Mouse (Mus musculus) frontal cortex, postnatal 25 days (tissue): ENCODE data around the gene Nnmt.

Experiments
- DNase-seq, 2 experiments: peaks; one replicate each; pipeline ENCODE4 v3.0.0; 2022; ENCODE audit warnings: low spot score in 2 of 2

Nnmt gene

GRCm38 (mm10) chr9:48604939-48605598, at the start of gene Nnmt:
Gene Nnmt (minus strand): TSS chr9:48605153.
- DNase-seq = no peak

DNA sequence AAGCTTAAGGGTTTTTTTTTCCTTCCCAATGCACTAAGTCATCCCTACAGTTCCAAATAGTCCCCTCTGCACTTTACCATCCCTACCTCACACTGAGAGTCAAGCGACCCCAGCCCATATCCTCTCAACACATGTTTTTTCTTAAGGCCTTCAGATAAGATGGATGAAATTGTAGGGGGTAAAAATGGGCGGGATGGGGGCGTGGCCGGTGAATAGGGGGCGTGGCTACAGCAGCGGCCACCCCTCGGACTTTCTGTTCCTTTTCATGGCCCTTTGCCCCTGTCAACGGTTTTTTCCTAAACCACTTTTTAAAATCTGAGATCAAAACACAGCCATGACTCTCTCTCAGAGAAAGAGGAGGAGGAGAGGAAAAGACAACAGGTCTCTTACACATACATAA, 49.8 kb upstream of the Nnmt start:
- DNase-seq = no peak

GRCm38 (mm10) chr9:48653399-48654070, 48.6 kb upstream of the Nnmt start:
- no peak for DNase-seq

DNA sequence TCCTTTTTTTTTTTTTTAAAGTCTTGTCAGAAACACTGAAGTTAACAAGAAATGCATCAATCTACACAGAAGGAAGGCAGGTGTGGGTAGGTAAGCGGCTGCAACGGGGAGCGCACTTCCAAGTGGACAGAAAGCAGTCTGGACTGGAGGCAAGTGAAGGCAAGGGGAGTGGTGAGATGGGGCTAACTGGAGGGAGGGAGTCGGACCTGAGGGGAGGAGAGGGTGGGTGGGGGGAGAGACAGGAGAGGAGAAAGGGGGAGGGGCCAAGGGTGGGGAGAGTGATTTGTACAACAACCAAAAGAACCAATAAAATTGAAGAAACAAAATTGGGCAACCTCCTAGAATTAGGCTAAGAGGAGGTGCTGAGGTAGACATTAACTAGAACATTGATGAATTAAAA, 47.1 kb upstream of the Nnmt start:
- no peak for DNase-seq

DNA sequence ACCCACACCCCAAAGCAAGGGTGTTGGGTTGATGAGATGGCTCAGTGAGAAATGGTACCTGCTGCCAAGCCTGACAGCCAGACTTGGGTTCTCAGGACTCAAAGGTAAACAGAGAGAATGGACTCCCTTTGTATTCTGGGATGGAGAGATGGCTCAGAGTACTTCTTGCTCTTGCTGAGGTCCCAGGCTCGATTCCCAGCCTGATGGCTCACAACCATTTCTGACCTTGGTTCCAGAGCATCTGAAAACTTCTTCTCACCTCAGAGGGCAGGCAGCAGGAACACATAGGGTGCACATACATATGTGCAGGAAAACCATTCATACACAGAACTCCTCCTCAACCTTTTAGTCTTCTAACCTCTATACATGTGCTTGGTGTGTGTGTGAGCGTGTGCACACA, 45.9 kb upstream of the Nnmt start:
- no peak for DNase-seq

GRCm38 (mm10) chr9:48649851-48650685, 45.1 kb upstream of the Nnmt start:
- no peak for DNase-seq

- no peak for DNase-seq
Measured at GRCm38 (mm10) chr9:48649098-48649766, 44.3 kb upstream of the Nnmt start.

DNA sequence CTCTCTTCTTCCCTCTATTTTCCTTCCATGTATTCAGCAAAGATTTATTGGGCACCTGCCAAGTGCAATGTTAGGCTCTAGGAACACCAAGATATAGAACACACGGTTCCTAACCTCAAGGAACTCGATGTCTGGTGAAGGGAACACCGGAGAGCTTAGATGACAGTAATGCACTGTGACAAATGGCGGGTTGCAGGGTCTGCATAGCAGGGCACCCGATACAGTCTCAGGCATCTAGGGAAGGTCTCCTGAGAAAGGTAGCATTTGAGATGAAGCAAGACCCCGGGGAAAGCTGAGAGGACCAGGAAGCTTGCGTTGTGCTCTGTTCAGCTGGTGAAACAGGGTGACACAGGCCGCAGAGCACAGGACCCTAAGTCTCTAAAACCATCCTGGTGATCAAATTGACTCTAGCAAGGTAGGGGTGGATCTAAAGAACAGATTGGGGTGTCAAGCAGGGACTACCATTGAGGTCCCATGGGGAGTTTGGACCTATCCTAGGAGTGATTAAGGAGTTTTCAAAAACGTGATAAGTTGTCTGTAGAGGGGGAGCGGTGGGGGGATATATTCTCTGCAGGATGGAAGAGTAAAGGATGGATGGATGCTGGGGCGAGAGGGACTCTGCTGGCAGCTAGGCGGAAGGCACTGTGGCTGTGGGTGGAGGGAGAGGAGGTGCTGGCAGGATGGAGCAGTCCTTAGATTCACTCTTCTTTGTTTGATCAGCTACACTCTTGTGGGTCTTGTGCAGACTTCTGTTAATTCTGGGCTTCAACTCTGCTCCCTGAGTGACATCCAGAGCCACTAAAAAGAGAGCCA, 43.5 kb upstream of the Nnmt start:
- no peak for DNase-seq

DNA sequence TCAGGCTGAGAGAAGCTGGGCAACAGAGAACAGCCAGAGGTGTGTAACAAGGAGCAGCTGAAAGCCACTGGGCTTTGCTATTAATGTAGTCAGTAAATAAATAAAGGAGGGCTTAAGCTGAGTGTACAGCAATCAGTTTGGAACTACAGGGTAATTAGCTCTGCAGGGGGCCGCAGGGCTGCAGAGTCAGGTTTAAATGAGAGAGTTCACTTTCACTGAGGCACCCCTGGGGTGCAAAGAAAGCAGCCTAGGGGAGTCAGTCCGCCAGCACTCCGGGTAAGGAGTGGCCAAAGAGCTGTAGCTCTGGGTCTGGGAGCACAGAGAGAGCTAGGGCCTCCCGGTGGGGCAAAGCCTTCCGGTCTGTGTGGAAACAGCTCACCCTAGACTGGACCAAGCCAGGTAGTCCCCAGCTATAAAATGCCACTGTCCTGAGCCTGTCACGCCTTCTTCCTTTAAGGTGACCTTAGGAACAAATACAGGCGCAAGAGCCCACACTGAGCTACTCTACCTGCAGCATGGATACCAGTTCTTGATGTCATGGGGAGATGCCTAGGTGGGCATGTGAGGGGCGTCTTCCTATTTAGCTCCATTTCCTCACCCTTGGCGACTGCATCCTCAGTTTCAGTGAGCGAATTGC, 42.8 kb upstream of the Nnmt start:
- no peak for DNase-seq

DNA sequence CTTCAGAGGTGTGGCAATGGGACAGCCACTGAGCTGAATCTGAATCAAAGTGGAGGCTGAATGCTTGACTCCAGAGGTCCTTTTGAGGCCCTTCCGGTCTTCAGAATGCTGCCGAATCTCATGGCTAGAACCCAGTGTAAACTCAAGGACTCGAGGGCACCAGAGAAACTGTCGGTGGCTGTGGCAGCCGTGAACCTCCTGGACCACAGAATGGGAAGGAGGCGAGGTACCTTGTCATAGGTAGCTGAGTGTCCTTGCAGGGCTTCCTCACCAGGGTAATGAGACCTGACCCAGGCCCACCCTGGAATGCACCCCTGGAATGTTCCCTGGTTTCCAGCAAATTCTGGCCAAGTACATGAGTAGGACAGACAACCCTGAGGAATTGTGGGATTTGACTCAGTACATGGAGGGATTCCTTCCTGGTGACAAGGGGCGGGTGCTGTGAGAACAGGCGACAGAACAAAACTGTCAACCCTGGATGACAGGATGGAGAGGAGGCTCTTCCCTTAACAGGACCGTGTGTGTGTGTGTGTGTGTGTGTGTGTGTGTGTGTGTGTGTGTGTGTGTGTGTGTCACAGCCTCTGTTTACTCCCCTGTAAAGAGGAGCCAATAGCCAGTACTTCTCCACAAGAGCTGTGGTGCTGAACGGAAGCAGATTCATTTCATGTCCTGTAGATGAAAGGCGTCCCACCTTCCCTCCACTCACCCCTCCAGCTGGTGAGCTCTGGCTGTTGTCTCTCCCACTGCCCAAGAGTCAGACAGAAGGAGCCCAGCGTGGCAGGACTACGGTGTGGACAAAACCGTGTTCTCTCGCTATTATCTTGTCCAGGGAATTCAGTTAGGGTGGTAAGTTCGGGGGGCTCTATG, 42.1 kb upstream of the Nnmt start:
- no peak for DNase-seq

DNA sequence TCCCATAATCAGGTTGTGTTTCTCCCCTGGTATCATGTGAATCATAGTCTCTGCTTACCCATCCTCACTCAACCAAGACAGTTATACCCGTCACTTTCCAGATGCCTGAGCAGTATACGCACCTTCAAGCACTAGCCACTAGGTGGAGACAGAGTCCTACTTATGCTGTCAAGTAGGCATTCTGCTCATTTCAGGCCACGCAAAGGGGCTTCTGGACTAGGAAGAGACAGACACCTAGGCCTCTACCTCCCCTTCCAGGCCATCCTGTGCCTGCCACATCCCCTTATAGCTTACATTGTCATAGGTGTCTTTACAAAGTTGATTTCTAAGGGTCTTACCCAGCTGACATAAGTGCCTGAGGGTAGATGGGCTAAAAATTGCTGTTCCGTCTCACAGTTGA, 41.3 kb upstream of the Nnmt start:
- peak; percentile 54 to 70 for DNase-seq

- no peak for DNase-seq
Measured at GRCm38 (mm10) chr9:48645648-48646126, 40.7 kb upstream of the Nnmt start.

- no peak for DNase-seq
Measured at GRCm38 (mm10) chr9:48644926-48645647, 40.1 kb upstream of the Nnmt start.

DNA sequence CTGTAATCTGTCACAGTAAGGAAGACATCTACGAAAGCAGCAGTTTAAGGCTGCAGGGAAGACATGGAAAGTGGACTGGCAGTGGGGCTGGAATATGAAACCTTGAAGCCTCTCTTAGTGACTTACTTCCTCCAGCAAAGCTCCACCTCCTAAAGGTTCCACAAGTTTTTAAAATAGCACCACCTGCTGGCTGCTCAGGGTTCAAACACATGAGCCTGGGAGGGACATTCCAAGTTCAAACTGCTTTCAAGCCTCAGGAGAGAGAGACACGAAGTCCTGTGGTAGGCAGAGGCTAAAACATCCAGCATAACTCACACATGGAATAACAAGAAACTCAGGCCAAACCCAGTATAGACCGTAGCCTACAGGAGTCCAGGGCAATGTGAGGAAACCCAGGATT, 39.4 kb upstream of the Nnmt start:
- DNase-seq = no peak

GRCm38 (mm10) chr9:48641636-48642035, 36.7 kb upstream of the Nnmt start:
- no peak for DNase-seq

- no peak for DNase-seq
Measured at GRCm38 (mm10) chr9:48640881-48641280, 35.9 kb upstream of the Nnmt start.

- no peak for DNase-seq
Measured at GRCm38 (mm10) chr9:48638176-48638803, 33.3 kb upstream of the Nnmt start.

DNA sequence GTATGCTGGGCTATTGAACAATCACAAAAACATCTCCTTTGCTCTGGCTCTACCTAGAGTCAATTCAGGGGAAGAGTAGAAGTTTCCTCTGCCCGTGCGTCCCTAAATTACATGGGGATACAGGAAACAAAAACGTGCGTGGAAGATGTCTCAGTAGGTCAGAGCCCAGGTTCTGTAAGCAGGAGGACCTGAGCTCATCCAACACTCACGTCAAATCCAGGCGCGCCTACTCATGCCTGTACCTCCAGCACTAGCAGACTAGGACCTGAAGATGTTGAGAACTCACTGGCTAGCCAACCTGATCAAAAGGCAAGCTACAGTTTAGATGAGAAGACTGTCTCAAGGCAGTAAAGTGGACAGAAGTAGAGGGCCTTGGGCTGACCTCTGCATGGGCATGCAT, 32.2 kb upstream of the Nnmt start:
- DNase-seq = no peak
